Mouse (Mus musculus): ENCODE measurements at regions not wholly inside any gene's neighbourhood (a gene's known extent, or its start where the extent isn't known, plus 50 kb on each side); places are given as distances from the start of the nearest gene placed in this dataset.

- no peak overlapping the region for H3K4me3 ChIP-seq (ENCODE audit: control insufficient read depth in 1 of 2, insufficient read depth in 1 of 2, low read depth in 2 of 2, low read length in 2 of 2)
- no peak for TF ChIP-seq TAL1 (IDR thresholded peaks at IDR 0.05; ENCODE audit: low read length)
- TF ChIP-seq CHD2 (IDR thresholded peaks at IDR 0.05; ENCODE audit: low read length) = no peak
- TF ChIP-seq E2F4 (IDR thresholded peaks at IDR 0.05; ENCODE audit: borderline replicate concordance, low read depth, low read length) = no peak
- no peak for TF ChIP-seq RAD21 (IDR thresholded peaks at IDR 0.05; ENCODE audit: low read depth, low read length)
- TF ChIP-seq ZKSCAN1 (IDR thresholded peaks at IDR 0.05; ENCODE audit: low read depth, low read length) = no peak
- no peak for TF ChIP-seq KAT2A (conservative IDR thresholded peaks at IDR 0.05; ENCODE audit: low read depth, low read length)
- TF ChIP-seq NELFE (IDR thresholded peaks at IDR 0.05; ENCODE audit: low read depth, low read length) = no peak
- no peak for TF ChIP-seq SMC3 (IDR thresholded peaks at IDR 0.05; ENCODE audit: low read depth, low read length)
- no peak for TF ChIP-seq CHD1 (IDR thresholded peaks at IDR 0.05; ENCODE audit: low read depth, low read length)
- H3K9ac ChIP-seq (ENCODE audit: control insufficient read depth, low read depth, low read length, poor library complexity, severe bottlenecking) = no peak overlapping the region
- no peaks in the 10 kb centered on the region for H3K79me2 ChIP-seq (ENCODE audit: control insufficient read depth, insufficient read depth, low read length, poor library complexity)
- H3K4me1 ChIP-seq (ENCODE audit: control insufficient read depth in 1 of 2, insufficient read depth in 2 of 2, low read length in 2 of 2) = no peaks in the 10 kb centered on the region
- no peaks in the 10 kb centered on the region for H3K9me3 ChIP-seq (replicated peaks; ENCODE audit: insufficient read depth, low read length)
- H3K36me3 ChIP-seq (ENCODE audit: control insufficient read depth in 1 of 2, insufficient read depth in 2 of 2, low read length in 2 of 2) = no peaks in the 10 kb centered on the region
- H3K27ac ChIP-seq (ENCODE audit: control insufficient read depth, low read depth, low read length) = no peak overlapping the region
- DNase-seq (ENCODE audit: low read depth, low spot score) = no peak
- H3K27me3 ChIP-seq (ENCODE audit: control insufficient read depth in 1 of 2, insufficient read depth in 2 of 2, low read length in 2 of 2) = no peaks in the 10 kb centered on the region
These were observed 102.4 kb downstream of the Fam124b start for GRCm38 (mm10) chr1:80115913-80116312.

DNA sequence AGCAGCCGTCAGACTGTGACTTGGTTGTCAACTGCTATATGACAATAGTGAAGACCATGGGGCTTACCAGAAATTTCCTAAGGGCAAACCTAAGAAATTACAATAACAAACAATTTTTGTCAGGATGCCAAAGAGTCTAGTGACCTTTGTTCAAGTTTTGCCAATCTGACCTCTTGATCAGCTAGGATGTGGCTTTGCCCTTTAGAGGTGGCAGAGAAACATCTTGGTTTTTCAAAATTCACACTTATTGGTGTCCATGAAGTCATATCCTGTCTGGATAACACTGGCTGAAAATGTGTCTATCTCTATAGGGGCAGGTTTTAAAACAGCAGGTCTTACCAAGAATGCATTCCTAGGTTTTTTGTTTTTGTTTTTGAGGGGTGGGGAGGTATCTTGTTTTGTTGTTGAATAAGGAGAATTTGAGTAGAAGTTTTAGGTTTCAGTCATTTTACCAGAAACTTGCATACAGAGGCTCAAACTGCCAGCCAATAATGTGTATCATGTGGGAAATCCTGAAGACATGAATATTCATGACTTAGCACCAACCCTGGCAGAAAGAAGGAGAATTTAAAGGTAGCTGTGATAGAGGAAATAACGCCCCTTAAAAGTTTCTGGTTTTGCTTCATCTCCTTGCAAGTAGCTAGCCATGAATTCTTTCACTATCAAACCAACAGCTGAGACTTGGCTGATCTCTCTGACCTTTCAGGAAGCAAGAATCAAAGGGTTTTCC, 110.4 kb downstream of the Fam124b start:
- Histone ChIP-seq H3K4me1 (ENCODE audit: control insufficient read depth in 1 of 2, insufficient read depth in 2 of 2, low read length in 2 of 2) (no peaks in the 10 kb centered on the region), H3K9me3 (replicated peaks; ENCODE audit: insufficient read depth, low read length) (no peaks in the 10 kb centered on the region), H3K36me3 (ENCODE audit: control insufficient read depth in 1 of 2, insufficient read depth in 2 of 2, low read length in 2 of 2) (no peaks in the 10 kb centered on the region), H3K27ac (ENCODE audit: control insufficient read depth, low read depth, low read length) (no peak overlapping the region), H3K27me3 (ENCODE audit: control insufficient read depth in 1 of 2, insufficient read depth in 2 of 2, low read length in 2 of 2) (no peaks in the 10 kb centered on the region), H3K79me2 (ENCODE audit: control insufficient read depth, insufficient read depth, low read length, poor library complexity) (no peaks in the 10 kb centered on the region), H3K4me3 (ENCODE audit: control insufficient read depth in 1 of 2, insufficient read depth in 1 of 2, low read depth in 2 of 2, low read length in 2 of 2) (no peak overlapping the region), H3K9ac (ENCODE audit: control insufficient read depth, low read depth, low read length, poor library complexity, severe bottlenecking) (no peak overlapping the region)
- TF ChIP-seq MYC (IDR thresholded peaks at IDR 0.05; ENCODE audit: low read depth, low read length) (no peak), CHD1 (IDR thresholded peaks at IDR 0.05; ENCODE audit: low read depth, low read length) (no peak), ETS1 (IDR thresholded peaks at IDR 0.05; ENCODE audit: low read depth, low read length) (no peak), NRF1 (IDR thresholded peaks at IDR 0.05; ENCODE audit: insufficient read depth, low read depth, low read length, poor library complexity, severe bottlenecking) (no peak), JUND (IDR thresholded peaks at IDR 0.05; ENCODE audit: low read depth, low read length) (no peak)
- no peak for DNase-seq (ENCODE audit: low read depth, low spot score)

DNA sequence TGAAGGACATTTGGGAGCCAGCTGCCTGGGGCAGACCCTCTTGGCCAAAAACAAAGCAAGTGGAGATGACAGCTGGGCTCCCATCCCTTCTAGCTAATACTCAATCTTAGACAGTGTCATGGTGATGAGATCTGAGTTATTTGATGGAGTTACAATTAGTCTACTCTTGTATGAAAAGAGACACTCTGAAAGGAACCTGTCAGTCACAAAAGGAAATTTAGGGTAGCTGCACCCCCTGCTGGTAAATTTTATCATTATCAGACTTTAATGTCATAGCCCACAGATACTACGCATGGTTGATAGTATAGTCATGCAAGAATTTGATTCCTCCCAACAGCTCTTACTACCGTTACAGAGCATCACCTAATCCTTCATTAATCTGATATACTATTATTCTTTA, 112.0 kb downstream of the Fam124b start:
- Histone ChIP-seq H3K27ac (ENCODE audit: control insufficient read depth, low read depth, low read length) (no peak overlapping the region), H3K9ac (ENCODE audit: control insufficient read depth, low read depth, low read length, poor library complexity, severe bottlenecking) (no peak overlapping the region), H3K36me3 (ENCODE audit: control insufficient read depth in 1 of 2, insufficient read depth in 2 of 2, low read length in 2 of 2) (no peaks in the 10 kb centered on the region), H3K27me3 (ENCODE audit: control insufficient read depth in 1 of 2, insufficient read depth in 2 of 2, low read length in 2 of 2) (no peaks in the 10 kb centered on the region), H3K9me3 (replicated peaks; ENCODE audit: insufficient read depth, low read length) (no peaks in the 10 kb centered on the region), H3K4me1 (ENCODE audit: control insufficient read depth in 1 of 2, insufficient read depth in 2 of 2, low read length in 2 of 2) (no peaks in the 10 kb centered on the region), H3K4me3 (ENCODE audit: control insufficient read depth in 1 of 2, insufficient read depth in 1 of 2, low read depth in 2 of 2, low read length in 2 of 2) (no peak overlapping the region), H3K79me2 (ENCODE audit: control insufficient read depth, insufficient read depth, low read length, poor library complexity) (no peaks in the 10 kb centered on the region)
- TF ChIP-seq SMC3 (IDR thresholded peaks at IDR 0.05; ENCODE audit: low read depth, low read length) (peak; percentile 51), ZC3H11A (IDR thresholded peaks at IDR 0.05; ENCODE audit: low read depth, low read length) (peak; percentile 16; the same call in 1 of the 2 replicates), RAD21 (IDR thresholded peaks at IDR 0.05; ENCODE audit: low read depth, low read length) (peak; percentile 44), MXI1 (IDR thresholded peaks at IDR 0.05; ENCODE audit: low read depth, low read length) (no peak), CTCF (IDR thresholded peaks at IDR 0.05 in 2 of 3, conservative IDR thresholded peaks at IDR 0.05 in 1 of 3; ENCODE audit: control insufficient read depth in 1 of 3, insufficient read depth in 1 of 3, low read depth in 2 of 3, low read length in 3 of 3, poor library complexity in 1 of 3, severe bottlenecking in 1 of 3) (peak in 2 of 3 experiments; percentile 7 to 37; a peak in 3 of 6 replicates), MYC (IDR thresholded peaks at IDR 0.05; ENCODE audit: low read depth, low read length) (no peak)
- DNase-seq (ENCODE audit: low read depth, low spot score) = peak; percentile 9

Data from MEL (cell line).